Mouse (Mus musculus) layer of hippocampus, postnatal 36 days (tissue): Measurements from ENCODE around the gene Cs. TPM values are rescaled to one million over a fixed set of nuclear protein-coding genes. Genes with fewer than 3 reads are reported as not detected.

Source experiments
- DNase-seq, 2 experiments: peaks; one replicate each; pipeline ENCODE4 v3.0.0; 2022
- total RNA-seq, 2 experiments: library from RNA; stranded (reverse); gene quantifications; 2 replicates each; pipeline ENCODE4 v1.2.3; 2021

Cs gene
- total RNA-seq, 2 experiments from 2014 or later: 224 to 234 TPM

DNA sequence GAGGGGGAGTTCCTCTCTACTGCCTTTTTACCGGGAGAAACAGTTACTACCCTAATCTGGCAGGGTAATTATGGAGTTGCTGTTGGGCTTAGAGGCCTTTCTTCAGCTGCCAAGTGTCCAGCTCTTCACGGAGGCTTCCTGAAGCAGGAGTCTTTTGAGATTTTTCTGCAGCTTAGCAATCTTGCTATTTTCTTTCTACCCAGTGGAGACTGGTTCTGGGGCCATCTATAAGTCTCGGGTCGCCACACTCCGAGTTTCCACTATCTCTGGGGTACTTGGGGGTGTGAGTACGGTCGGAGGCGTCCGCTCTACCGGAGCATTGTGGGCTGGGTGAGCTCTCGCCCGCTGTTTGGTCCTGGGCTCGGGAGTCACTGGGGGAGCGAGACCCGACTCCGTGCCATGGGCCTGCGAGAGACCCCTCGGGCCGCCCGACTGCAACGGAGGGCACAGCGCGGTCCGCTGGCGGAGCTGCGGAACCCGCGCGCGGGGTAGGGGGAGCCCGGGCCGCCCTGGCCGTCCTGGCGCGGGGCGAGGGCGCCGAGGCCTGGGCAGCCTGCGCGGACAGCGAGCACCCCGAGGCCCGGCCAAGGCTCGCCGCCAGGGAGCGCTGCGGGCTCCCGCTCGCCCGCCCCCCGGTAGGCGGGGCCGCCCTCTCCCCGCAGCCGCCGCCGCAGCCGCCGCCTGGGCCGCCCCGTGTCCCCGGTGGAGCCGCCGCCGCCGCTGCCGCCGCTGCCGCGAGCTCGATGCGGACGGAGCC lies 39.1 kb downstream of the Cs start, which contains the start of gene Ankrd52:
Gene Ankrd52 (plus strand): TSS at position 661 of the 757 bp plus-strand sequence.
- peak; percentile 84 to 85 for DNase-seq

DNA sequence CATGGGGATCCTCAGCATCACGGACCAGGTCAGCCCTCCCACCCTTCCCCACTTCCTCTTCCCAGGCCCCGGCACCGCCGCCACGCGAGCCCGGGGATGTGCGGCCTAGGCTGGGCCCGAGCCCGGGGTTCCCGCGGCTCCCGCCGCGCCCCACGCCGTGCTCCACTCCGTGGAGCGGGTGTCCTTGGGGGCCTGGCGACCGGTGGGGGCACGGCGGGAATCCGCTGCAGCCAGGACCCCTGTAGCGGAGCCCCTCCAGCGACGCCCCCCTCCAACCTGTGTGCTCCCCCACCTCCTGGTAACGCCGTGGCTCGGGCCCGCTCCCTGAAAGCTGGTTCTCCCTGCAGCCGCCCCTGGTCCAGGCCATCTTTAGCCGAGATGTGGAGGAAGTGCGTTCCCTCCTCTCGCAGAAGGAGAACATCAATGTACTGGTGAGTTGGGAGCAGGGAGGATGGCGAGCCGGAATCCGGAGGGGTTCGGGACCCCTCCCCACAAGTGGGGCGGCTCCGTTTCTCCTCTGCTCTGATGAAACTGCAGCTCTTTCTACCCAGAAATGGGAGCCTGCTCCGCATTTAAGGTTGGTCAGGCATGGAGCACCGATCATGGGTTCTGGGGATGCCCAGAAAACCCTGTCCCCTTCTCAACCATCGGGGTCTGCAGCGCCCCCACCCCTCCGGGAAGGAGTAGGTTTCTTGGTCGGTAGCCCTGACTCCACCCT lies 39.8 kb downstream of the Cs start:
- DNase-seq: peak in 1 of 2 experiments; percentile 39

DNA sequence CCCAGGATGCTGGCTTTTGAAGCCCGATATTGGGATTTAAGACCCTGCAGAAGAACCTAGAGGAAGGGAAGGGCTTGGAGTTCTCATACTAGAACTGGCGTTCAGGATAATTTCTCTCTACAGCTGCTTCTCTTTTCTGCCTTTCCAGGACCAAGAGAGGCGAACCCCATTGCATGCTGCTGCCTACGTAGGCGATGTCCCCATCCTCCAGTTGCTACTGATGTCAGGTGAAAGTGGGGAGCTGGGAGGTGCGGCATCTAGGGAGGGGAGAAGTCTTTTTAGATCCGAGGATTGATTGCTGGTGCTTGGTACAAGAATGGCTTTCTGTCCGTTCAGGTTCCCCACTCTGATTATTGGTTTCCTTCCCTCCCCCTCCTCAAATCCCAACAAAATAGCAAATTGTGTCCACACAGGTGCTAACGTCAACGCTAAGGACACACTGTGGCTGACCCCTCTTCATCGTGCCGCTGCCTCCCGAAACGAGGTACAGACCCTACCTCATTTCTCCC lies 40.5 kb downstream of the Cs start:
- no peak for DNase-seq

- no peak for DNase-seq
Measured at GRCm38 (mm10) chr10:128378462-128378861, 40.9 kb downstream of the Cs start.

GRCm38 (mm10) chr10:128379260-128379659 lies 41.7 kb downstream of the Cs start:
- no peak for DNase-seq

DNA sequence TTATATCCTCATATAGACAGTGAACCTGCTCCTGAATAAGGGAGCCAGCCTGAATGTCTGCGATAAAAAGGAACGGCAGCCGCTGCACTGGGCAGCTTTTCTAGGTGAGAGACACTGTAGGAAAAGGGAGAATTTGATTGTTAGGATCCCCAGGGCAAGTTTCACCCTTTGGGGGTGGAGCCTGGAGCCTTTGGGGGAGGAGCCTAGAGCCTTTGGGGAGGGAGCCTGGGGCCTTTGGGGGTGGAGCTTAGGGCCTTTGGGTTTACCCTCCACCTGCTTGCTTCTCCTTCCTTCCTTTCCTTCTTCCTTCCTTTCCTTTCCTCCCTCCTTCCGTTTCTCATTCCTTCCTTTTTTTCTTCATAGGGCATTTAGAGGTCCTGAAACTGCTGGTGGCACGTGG lies 43.0 kb downstream of the Cs start:
- DNase-seq: no peak

GRCm38 (mm10) chr10:128382482-128382881 lies 44.9 kb downstream of the Cs start:
- DNase-seq: no peak

- DNase-seq: no peak
Measured at GRCm38 (mm10) chr10:128385902-128386301, 48.4 kb downstream of the Cs start.

DNA sequence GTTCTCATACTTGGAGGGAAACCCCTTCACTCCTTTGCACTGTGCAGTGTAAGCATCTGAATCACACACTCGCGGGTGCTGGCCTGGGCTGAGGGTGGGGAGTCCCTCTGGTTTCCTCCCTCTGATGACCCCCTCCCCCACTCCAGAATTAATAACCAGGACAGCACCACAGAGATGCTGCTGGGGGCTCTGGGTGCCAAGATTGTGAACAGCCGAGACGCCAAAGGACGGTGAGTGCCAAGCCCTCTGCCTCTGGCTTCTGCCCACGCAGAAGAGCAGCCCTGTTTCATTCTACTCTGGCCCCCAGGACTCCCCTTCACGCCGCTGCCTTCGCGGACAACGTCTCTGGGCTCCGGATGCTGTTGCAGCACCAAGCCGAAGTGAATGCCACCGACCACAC lies 51.4 kb downstream of the Cs start:
- no peak for DNase-seq

GRCm38 (mm10) chr10:128389570-128389969 lies 52.0 kb downstream of the Cs start:
- DNase-seq: no peak

DNA sequence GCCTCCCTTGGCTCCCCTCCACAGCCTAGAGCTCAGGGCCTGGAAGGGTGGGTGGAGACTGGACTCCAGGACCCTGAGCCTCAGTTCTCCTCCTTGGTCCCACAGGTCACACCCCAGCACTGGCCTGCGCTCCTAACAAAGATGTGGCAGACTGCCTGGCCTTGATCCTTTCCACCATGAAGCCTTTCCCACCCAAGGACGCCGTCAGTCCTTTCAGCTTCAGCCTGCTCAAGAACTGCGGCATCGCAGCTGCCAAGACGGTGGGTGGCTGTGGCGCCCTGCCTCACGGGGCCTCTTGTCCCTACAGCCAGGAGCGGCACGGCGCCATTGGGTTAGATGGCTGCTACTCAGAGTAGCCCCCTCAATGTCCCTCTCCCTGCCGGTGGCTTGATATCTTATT lies 52.8 kb downstream of the Cs start:
- DNase-seq: no peak

DNA sequence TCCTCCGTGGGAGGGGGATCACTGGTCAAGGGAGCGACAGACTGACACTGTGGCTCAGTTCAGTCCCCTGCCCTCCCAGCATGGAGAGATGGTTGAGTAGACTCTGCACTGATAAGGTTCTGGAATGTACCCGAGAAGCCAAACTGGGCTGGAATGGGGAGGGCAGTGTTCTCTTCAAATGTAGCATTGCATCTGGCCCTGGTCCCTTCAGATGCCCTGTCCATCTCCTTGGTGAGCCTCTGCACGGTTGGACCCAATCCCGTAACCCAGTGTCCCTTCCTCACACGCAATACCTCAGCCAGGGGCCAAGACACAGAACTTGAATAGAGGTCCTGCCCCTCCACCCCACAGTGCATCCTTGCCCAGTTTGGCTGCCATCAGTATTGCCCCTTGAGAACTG lies 54.3 kb downstream of the Cs start:
- DNase-seq: no peak

DNA sequence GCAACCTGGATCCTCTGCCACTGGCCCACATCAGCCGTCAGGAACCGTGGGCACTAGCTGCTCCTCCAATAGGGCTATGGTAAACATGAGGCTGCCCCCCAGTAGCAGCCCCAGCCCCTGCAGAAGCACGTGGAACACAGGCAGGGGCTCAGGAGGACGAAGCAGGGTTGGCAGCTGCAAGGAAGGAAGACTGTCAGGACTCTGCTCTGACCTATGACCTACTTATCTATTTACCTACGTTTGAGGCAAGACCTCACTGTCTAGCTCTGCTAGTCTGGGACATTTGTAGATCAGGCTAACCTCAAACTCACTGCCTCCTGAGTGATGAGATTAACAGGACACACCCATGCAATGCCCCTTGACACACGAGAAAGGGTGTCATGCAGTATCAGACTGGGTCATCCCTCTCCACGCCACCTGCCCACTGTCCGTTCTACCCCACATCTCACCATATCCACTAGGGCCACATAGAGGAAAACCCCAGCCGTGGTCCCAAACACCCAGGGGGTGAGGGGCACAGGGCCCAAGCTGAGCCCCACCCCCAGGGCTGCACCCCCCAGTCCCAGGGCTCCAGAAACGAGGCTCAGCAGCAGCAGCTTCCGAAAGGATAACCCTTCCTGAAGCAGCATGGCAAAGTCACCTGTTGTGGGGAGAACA lies 58.6 kb downstream of the Cs start:
- no peak for DNase-seq

DNA sequence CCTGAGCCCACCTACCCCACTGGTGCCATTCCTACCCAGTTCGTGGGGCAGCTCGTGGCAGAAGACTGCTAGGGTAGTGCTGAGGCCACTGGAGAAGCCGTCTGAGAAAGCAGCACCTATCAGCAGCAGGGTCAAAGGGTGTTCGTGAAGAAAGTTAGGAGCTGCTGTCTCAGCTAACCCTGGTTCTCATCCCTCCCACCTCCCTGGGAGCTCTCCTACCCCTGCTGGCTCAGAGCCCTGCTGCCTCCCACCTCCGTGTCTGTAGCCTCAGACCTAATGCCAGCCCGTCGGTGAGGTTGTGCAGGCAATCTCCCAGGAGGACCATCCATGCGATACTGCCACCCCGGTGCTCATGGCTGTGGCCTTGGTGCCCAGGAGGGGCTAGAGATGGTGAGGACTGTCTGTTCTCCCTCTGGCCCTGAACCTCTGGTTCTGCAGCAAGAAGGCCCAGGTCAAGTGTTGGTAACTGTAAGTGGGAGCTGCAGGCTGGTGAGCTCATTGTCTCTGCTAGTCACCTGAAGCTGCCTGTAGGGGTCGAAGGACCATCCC lies 59.3 kb downstream of the Cs start:
- DNase-seq: no peak

GRCm38 (mm10) chr10:128397466-128397865 lies 59.9 kb downstream of the Cs start:
- DNase-seq: no peak

- DNase-seq: no peak
Measured at GRCm38 (mm10) chr10:128400338-128400737, 62.8 kb downstream of the Cs start.

DNA sequence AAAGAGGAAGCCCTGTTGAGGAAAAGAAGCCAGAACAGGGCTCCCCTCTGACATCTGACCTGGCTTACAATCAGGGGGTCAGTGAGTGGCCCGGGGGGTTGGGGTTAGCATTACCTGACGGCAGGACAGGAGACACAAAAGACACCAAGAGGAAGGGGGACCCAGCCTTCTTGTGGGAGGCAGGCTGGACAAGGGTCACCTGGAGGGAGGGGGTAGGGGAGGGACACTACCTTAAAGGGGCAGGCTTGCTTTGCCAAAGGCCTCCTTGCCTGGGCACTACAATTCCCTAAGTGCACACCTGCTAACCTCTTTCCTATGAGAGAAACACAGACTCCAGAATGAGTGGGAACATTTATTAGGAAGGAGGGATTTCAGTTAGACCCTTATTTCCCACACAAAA lies 63.5 kb downstream of the Cs start, which contains the start of gene Slc39a5:
Gene Slc39a5 (minus strand): TSS at position 174 of the 400 bp plus-strand sequence.
- DNase-seq: no peak

GRCm38 (mm10) chr10:128401638-128402037 lies 64.1 kb downstream of the Cs start:
- no peak for DNase-seq

DNA sequence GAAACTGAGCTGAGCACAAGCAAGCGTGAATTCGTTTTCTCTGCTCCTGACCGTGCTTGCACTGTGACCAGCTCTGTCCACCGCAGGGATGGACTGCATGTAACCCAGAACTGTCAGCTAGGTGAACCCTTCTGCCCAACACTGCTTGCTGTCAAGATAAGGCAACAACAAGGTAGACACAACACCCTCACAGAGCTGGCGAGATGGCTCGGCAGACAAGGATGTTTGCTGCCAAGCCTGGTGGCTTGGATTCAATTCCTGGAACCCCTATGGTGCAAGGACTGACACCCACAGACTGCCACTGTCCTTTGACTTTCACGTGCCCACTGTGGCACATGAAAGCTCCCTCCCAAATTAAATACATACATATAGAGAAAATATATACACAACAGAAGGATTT lies 66.4 kb downstream of the Cs start:
- DNase-seq: no peak

- peak in 1 of 2 experiments; percentile 58 for DNase-seq
Measured at GRCm38 (mm10) chr10:128408591-128409535, 71.3 kb downstream of the Cs start.
